Mouse (Mus musculus): ENCODE measurements around the gene Tns4.

The Tns4 gene

DNA sequence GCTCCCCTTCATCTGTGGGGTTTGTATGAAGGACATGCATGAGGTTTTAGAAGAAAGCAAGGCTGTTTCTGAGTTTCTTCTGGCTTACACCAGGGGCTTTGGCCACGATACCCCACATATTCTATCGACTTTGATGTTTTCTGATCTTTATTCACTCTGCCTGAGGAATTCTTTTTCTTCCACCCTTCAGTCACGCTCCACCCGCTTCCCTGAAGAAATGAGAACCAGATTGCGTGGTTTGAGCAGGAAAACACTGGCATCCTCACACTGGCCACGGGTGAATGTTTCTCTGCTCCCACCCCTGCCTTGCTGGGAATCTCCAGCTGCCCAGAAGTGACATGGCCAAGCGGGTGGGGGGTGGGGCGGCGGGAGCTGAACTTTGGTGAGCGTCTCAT, 35.5 kb upstream of the Tns4 start:
- H3K36me3 ChIP-seq (ENCODE audit: control insufficient read depth, insufficient read depth, low read length, poor library complexity, severe bottlenecking) = no peaks in the 10 kb centered on the region
- DNase-seq (ENCODE audit: low read depth, low spot score) = no peak
- no peaks in the 10 kb centered on the region for H3K27me3 ChIP-seq (ENCODE audit: control insufficient read depth, insufficient read depth, low read length, poor library complexity, severe bottlenecking)

GRCm38 (mm10) chr11:99123977-99124634, 35.0 kb upstream of the Tns4 start:
- H3K27me3 ChIP-seq (ENCODE audit: control insufficient read depth, insufficient read depth, low read length, poor library complexity, severe bottlenecking) = no peaks in the 10 kb centered on the region
- H3K36me3 ChIP-seq (ENCODE audit: control insufficient read depth, insufficient read depth, low read length, poor library complexity, severe bottlenecking) = no peaks in the 10 kb centered on the region
- peak; percentile 88 for DNase-seq (ENCODE audit: low read depth, low spot score)

GRCm38 (mm10) chr11:99122703-99123102, 33.6 kb upstream of the Tns4 start:
- H3K27me3 ChIP-seq (ENCODE audit: control insufficient read depth, insufficient read depth, low read length, poor library complexity, severe bottlenecking) = no peaks in the 10 kb centered on the region
- DNase-seq (ENCODE audit: low read depth, low spot score) = no peak

GRCm38 (mm10) chr11:99121218-99121631, 32.1 kb upstream of the Tns4 start:
- DNase-seq (ENCODE audit: low read depth, low spot score) = no peak
- no peaks in the 10 kb centered on the region for H3K27me3 ChIP-seq (ENCODE audit: control insufficient read depth, insufficient read depth, low read length, poor library complexity, severe bottlenecking)
- no peaks in the 10 kb centered on the region for H3K36me3 ChIP-seq (ENCODE audit: control insufficient read depth, insufficient read depth, low read length, poor library complexity, severe bottlenecking)

More at GRCm38 (mm10) chr11:99122703-99123102, 33.6 kb upstream of the Tns4 start:
- no peaks in the 10 kb centered on the region for H3K36me3 ChIP-seq (ENCODE audit: control insufficient read depth, insufficient read depth, low read length, poor library complexity, severe bottlenecking)

DNA sequence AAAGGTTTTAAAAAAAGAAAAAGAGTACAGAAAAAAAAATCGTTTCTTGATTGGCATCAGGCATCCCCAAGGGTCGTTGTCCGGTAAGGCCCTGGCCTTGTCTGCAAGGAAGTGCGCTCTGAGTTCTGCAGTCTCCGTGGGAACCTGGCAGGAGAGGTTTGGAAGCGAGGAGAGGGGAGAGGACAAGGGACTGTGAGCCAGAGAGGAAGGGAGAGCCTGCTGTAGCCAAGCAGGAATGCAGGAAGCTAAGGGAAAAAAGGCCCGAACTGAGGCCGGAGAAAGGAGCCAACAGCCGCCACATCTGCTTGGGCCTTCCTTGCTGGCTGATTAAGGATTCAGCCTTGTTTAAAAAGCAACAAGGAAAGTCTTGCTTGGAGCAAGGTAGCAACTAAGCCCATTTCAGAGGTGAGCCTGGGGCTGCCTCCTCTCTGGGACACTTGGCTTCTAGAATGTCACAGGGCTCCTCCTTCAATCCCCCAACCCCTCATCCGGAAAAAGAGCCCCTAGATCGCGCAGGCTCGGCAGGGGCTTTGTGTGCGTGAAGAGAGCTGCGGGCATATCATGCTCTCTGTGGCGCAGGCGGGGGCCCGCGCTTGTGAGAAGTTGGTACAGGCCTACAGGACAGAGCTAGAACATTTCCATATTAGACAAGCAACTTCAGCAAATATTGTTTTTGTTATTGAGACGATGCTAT, 31.6 kb upstream of the Tns4 start:
- Histone ChIP-seq H3K27me3 (ENCODE audit: control insufficient read depth, insufficient read depth, low read length, poor library complexity, severe bottlenecking) (no peaks in the 10 kb centered on the region), H3K36me3 (ENCODE audit: control insufficient read depth, insufficient read depth, low read length, poor library complexity, severe bottlenecking) (no peaks in the 10 kb centered on the region)
- no peak for DNase-seq (ENCODE audit: low read depth, low spot score)

DNA sequence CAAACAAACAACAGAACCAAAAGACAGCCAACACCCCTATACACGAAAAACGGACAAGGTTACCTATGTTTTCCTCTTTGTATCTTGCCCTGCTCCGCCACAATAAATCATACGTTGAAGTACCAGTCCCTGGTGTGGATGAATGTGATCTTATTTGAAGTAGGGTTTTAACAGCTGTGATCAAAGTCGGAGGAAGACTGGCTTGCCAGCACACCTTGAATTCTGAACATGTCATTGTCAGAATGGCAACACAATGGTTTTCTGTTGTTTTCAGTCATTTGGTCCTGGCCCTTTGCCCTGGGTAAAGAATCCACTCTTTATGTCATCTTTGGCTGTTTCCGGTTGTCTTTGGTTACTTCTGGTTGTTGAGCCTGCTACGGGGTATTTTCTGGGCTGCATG, 29.9 kb upstream of the Tns4 start:
- Histone ChIP-seq H3K27me3 (ENCODE audit: control insufficient read depth, insufficient read depth, low read length, poor library complexity, severe bottlenecking) (no peaks in the 10 kb centered on the region), H3K36me3 (ENCODE audit: control insufficient read depth, insufficient read depth, low read length, poor library complexity, severe bottlenecking) (no peaks in the 10 kb centered on the region)
- no peak for DNase-seq (ENCODE audit: low read depth, low spot score)

DNA sequence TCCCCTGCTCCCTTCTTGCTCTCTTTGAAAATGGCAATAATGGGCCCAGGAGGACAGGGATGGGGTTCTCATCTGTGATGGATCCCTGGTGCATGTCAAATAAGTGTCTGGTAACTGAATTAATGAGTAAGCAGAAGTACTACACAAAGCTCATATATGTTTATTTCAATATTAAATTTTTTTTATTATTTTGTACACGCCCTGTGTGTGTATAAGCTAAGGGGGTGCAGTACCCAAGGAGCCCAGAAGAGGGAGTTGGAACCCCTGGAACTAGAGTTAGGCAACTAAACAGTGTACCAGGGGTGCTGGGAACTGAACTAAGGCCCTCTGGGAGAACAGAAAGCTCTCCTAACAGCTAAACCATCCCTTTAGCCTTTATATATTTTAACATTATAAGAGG, 29.3 kb upstream of the Tns4 start:
- H3K27me3 ChIP-seq (ENCODE audit: control insufficient read depth, insufficient read depth, low read length, poor library complexity, severe bottlenecking) = no peaks in the 10 kb centered on the region
- DNase-seq (ENCODE audit: low read depth, low spot score) = no peak
- H3K36me3 ChIP-seq (ENCODE audit: control insufficient read depth, insufficient read depth, low read length, poor library complexity, severe bottlenecking) = no peaks in the 10 kb centered on the region

GRCm38 (mm10) chr11:99117907-99118306, 28.8 kb upstream of the Tns4 start:
- no peak for DNase-seq (ENCODE audit: low read depth, low spot score)
- Histone ChIP-seq H3K36me3 (ENCODE audit: control insufficient read depth, insufficient read depth, low read length, poor library complexity, severe bottlenecking) (no peaks in the 10 kb centered on the region), H3K27me3 (ENCODE audit: control insufficient read depth, insufficient read depth, low read length, poor library complexity, severe bottlenecking) (no peaks in the 10 kb centered on the region)

- DNase-seq (ENCODE audit: low read depth, low spot score) = no peak
- no peaks in the 10 kb centered on the region for H3K27me3 ChIP-seq (ENCODE audit: control insufficient read depth, insufficient read depth, low read length, poor library complexity, severe bottlenecking)
- no peaks in the 10 kb centered on the region for H3K36me3 ChIP-seq (ENCODE audit: control insufficient read depth, insufficient read depth, low read length, poor library complexity, severe bottlenecking)
Observed at GRCm38 (mm10) chr11:99115940-99116339, 26.8 kb upstream of the Tns4 start.

GRCm38 (mm10) chr11:99113111-99113510, 24.0 kb upstream of the Tns4 start:
- Histone ChIP-seq H3K36me3 (ENCODE audit: control insufficient read depth, insufficient read depth, low read length, poor library complexity, severe bottlenecking) (no peaks in the 10 kb centered on the region), H3K27me3 (ENCODE audit: control insufficient read depth, insufficient read depth, low read length, poor library complexity, severe bottlenecking) (no peaks in the 10 kb centered on the region)
- no peak for DNase-seq (ENCODE audit: low read depth, low spot score)

- H3K27me3 ChIP-seq (ENCODE audit: control insufficient read depth, insufficient read depth, low read length, poor library complexity, severe bottlenecking) = no peaks in the 10 kb centered on the region
- H3K36me3 ChIP-seq (ENCODE audit: control insufficient read depth, insufficient read depth, low read length, poor library complexity, severe bottlenecking) = no peaks in the 10 kb centered on the region
- DNase-seq (ENCODE audit: low read depth, low spot score) = no peak
Observed at GRCm38 (mm10) chr11:99112700-99113099, 23.6 kb upstream of the Tns4 start.

GRCm38 (mm10) chr11:99111631-99112030, 22.5 kb upstream of the Tns4 start:
- Histone ChIP-seq H3K27me3 (ENCODE audit: control insufficient read depth, insufficient read depth, low read length, poor library complexity, severe bottlenecking) (no peaks in the 10 kb centered on the region), H3K36me3 (ENCODE audit: control insufficient read depth, insufficient read depth, low read length, poor library complexity, severe bottlenecking) (no peaks in the 10 kb centered on the region)
- no peak for DNase-seq (ENCODE audit: low read depth, low spot score)

GRCm38 (mm10) chr11:99111155-99111554, 22.0 kb upstream of the Tns4 start:
- no peak for DNase-seq (ENCODE audit: low read depth, low spot score)
- Histone ChIP-seq H3K36me3 (ENCODE audit: control insufficient read depth, insufficient read depth, low read length, poor library complexity, severe bottlenecking) (no peaks in the 10 kb centered on the region), H3K27me3 (ENCODE audit: control insufficient read depth, insufficient read depth, low read length, poor library complexity, severe bottlenecking) (no peaks in the 10 kb centered on the region)

GRCm38 (mm10) chr11:99110370-99111110, 21.4 kb upstream of the Tns4 start:
- peak; percentile 43 for DNase-seq (ENCODE audit: low read depth, low spot score)
- H3K36me3 ChIP-seq (ENCODE audit: control insufficient read depth, insufficient read depth, low read length, poor library complexity, severe bottlenecking) = no peaks in the 10 kb centered on the region

DNA sequence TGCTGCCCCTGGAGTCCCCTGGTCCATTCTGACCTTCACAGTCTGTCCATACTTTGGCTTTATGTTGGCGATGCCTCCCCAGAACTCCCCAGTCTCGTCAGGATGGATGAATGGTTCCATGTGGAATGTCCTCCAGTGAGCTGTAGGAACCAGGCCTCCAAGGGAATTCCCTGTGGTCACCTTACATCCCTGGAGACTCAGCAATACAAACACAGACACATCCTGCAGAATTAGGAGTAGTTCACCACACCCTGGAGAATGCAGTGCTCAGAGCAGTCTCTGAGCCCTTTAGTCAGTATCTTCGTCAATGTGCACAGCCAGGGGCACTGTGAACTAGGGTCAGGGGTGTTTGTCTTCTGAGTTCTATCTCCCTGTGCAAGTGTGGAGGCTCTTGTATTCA, 19.2 kb upstream of the Tns4 start:
- Histone ChIP-seq H3K36me3 (ENCODE audit: control insufficient read depth, insufficient read depth, low read length, poor library complexity, severe bottlenecking) (no peaks in the 10 kb centered on the region), H3K27me3 (ENCODE audit: control insufficient read depth, insufficient read depth, low read length, poor library complexity, severe bottlenecking) (no peaks in the 10 kb centered on the region)
- no peak for DNase-seq (ENCODE audit: low read depth, low spot score)

More at GRCm38 (mm10) chr11:99110370-99111110, 21.4 kb upstream of the Tns4 start:
- H3K27me3 ChIP-seq (ENCODE audit: control insufficient read depth, insufficient read depth, low read length, poor library complexity, severe bottlenecking) = no peaks in the 10 kb centered on the region

All from splenic B cell, adult 2 months (primary cell).